Mouse (Mus musculus) thymus, postnatal 0 days (tissue): ENCODE measurements around the gene Clca1. TPM values are rescaled to one million over a fixed set of nuclear protein-coding genes. Genes with fewer than 3 reads are reported as not detected.
"Not testable (repeated sequence)": the region's sequence is repeated elsewhere in the genome, so short reads cannot be mapped to it uniquely, and the experiment has no call there.

Experiments used
- DNase-seq: peaks from one replicate; pipeline ENCODE4 v3.0.0-alpha.2; 2015; ENCODE audit warnings: low spot score
- polyA plus RNA-seq: library from polyadenylated mRNA; unstranded; fragments of >200 nt; fragmentation: Nextera tagmentation; extraction: Ambion mirVana; gene quantifications from 2 replicates; pipeline ENCODE4 v1.2.1, GENCODE M21; 2015

Gene Clca1
- 0.36 and 1.0 TPM in 2 replicates for polyA plus RNA-seq

GRCm38 (mm10) chr3:145032676-145033075 is at the start of gene Clca1:
Gene Clca1, minus strand, starts transcription at chr3:145032776.
- DNase-seq, result no peak

GRCm38 (mm10) chr3:145080904-145081303 is 48.3 kb upstream of the Clca1 start:
- DNase-seq, result no peak

DNA sequence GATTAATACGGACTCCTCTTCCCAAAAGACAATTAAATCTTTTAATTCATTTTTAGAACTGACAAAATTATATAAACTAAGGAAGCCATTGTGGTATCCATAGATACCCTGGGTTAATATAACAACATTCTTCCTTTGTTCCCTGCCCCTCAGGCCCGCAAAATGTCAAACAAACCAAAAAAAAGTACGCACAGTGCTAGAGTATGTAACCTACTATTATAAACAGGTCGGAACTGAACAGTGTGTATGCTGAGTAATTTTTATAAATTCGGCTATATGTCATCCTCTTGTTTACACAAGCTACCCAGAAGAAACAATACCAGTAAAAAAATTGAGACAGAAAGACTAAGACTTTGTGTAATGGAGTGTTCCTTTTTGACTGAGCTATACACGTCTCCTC is 45.8 kb upstream of the Clca1 start:
- no peak for DNase-seq

GRCm38 (mm10) chr3:145072339-145072738 is 39.8 kb upstream of the Clca1 start:
- no peak for DNase-seq

GRCm38 (mm10) chr3:145068964-145069363 is 36.4 kb upstream of the Clca1 start:
- DNase-seq, result no peak

GRCm38 (mm10) chr3:145055138-145055537 is 22.6 kb upstream of the Clca1 start:
- DNase-seq, result not testable (repeated sequence)

DNA sequence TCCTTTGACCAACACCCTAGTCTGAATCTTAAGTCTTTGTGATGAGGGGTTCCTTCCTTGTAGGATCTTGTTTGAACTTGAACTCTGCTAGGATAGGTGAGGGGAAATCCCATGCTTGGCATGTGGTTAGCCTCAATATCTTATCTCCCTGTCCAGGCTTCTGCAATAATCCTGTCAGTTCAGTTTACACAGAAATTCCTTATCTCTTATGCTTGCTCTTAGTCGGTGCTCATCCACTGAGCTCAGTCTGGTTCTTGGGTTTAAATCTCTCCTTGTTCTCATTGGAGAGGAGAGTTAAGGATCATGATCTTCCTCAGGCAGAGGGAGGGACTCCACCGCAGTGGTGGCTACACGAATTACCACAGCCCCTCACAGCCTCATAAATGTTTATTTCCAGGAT is 17.2 kb upstream of the Clca1 start:
- DNase-seq, result no peak

DNA sequence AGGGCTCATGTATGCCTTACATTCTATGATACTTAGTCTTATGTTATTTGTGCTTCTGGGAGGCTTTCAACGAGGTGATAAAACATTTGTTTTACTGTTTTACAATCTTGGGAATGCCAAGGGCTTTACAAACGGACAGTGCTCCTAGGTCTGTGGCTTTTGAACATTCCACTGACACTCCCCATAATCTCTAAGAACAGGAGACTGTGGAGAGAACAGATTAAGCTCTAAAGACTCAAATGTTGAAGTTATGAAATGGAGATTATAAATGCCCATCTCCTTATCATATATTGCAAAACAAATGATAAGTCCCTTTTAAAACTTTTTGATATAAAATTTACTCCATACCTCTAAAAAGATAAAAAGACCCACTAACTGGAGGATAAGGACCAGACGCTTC is 6.2 kb upstream of the Clca1 start:
- DNase-seq, result no peak

DNA sequence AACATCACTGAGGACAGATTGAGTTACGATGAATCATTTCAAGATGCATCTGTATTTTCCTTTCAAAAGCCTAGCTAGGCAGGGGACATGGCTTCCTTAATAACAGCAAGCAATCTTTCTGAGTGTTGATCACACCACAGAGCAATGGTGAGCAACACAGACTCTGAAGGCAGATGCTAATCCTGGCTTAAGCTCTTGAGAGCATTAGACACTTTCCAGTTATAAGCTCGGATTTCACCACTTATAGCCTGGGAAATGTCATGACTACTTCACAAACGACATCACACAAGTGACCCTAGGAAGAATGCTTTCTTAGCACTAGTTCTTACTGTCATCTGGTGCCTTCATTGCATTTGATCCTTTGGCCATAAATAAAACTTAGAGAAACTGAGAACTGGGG is 4.5 kb downstream of the Clca1 start:
- no peak for DNase-seq

GRCm38 (mm10) chr3:145026750-145027149 is 5.8 kb downstream of the Clca1 start:
- peak; percentile 31 for DNase-seq

GRCm38 (mm10) chr3:145017807-145018206 is 14.8 kb downstream of the Clca1 start:
- DNase-seq, result no peak

DNA sequence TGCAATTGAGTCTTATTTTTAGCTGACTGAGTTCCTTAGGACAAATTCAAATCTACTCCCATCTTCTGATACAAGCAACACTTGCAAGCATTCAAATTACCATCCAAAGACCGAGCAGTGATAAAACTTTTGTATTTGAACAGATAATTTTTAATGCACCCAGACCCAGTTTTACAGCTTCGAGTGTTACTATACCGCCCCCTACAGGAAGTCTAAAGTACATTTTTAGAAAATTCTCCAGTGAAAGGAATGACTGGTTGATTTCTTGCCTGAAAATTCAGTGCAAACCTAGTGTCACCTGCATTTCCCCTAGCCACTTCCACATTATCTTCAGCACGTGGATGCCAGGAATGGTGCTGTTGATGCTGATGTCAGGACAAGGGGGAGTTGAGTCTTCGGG is 28.2 kb downstream of the Clca1 start:
- DNase-seq, result no peak

- no peak for DNase-seq
Observed at GRCm38 (mm10) chr3:145000912-145001311, 31.7 kb downstream of the Clca1 start.

DNA sequence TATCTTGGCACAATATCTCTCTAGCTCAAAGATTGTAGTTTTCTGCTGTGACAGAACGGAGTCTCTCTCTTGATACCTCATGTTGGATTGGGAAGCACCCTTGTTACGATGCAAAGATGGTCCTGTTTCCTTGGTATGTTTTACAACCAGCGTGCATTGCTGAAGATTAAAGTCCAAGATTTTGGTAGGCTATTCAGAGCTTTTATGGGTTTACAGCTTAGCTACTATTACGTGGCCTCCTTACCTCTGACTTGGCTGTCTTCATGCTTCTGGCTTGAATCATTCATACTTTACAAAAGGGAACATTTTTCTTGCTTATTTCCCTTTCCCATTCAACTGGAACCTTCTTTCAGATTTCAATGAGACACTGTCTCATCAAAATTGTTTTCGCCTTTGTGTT is 39.5 kb downstream of the Clca1 start:
- DNase-seq, result no peak

GRCm38 (mm10) chr3:144992618-144993017 is 40.0 kb downstream of the Clca1 start:
- no peak for DNase-seq

DNA sequence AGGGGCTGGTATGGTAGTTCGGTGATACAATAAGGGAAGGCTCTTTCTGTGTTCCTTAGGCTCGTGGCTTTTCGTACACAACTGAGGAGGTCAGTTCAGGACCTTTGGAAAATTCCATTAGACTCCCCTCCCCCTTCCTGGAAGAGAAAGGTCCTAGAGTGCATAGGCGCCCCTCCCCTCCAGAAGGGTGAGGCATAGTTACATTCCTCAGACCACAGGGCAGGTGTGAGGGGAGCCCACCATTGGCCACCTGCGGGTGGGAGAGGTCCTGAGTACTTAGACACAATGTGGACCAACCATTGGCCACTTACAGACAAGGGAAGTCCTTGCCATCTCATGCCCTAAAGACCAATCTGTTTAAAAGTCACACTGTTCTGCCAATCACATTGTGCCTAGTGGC is 46.7 kb downstream of the Clca1 start:
- no peak for DNase-seq

DNA sequence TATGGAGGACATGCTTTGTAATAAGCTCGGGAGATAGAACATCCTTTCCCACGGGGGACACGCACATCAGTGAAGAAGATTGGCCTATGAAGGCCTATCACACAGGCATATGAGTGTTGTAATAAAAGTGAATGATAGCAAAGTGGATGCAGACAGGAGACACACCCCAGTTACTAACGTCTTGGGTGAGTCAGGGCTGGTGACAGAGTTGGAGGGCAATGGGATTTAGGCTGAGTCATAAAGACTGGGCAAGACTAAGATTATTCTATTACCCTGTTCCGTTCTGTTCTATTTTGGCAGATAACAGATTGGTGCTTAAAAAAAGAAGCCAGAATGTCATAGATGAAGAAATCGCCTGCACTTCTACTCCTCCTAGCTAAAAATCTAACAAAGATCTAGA is 52.0 kb downstream of the Clca1 start:
- no peak for DNase-seq

DNA sequence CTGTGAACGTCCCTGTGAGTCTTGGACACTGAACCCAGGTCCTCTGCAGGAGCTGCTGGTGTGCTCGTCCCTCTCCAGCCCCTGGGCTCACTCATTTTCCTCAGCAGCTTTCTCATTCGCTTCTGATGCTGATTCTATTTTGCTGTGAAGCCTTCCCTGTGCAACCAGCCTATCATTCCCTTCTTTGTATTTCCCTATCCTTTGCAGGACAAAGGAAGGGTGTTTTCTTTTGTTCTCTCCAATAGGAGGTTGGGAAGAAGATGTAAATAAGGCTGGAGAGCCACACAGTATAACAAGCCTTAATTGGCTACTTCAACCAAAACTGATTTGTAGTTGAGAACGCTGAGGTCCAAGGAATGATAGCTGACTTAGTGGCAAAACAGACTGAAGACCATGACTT is 54.9 kb downstream of the Clca1 start:
- DNase-seq, result no peak

- DNase-seq, result no peak
Observed at GRCm38 (mm10) chr3:144976091-144976490, 56.5 kb downstream of the Clca1 start.

DNA sequence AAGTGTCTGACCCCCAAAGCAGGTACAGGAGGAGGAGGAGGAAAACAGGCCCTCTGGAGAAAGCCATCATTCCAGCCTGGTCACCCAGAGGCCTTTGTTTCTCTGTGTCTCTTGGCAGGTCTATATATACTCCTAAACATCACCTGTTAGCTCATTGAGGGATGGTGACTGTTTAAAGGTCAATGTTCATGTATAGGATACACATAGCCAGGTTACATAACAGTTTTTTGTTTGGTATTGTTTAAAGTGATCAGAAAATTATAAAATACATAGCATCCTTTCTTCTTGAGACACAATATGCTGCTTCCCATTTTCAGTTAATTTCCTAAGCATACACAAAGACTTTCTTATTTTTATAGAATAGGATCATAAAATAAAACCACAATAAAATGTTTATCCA is 57.6 kb downstream of the Clca1 start, which contains the start of gene Clca4a:
Gene Clca4a (minus strand): TSS at position 101 of the 400 bp plus-strand sequence.
- no peak for DNase-seq

GRCm38 (mm10) chr3:144971553-144972270 is 60.9 kb downstream of the Clca1 start:
- DNase-seq, result no peak

DNA sequence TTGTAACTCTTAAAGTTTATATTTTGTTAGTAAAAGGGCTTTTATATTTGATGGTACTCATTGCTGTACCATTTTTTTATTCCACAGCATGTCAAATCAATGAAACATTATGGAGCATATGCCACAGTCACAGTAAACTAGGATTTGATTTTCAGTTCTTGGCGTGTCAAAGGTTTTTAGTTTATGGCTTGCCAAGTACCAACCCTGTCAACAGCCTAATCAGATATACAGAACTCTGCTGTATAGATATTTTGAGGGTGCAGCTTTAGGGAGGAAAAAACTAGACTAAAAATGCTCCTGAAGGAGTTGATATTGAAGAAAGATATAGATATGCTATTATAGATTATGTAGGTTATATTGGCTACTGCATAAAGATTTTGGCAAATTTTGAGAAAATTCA is 62.8 kb downstream of the Clca1 start:
- no peak for DNase-seq

- no peak for DNase-seq
Observed at GRCm38 (mm10) chr3:144966074-144966473, 66.5 kb downstream of the Clca1 start.
